Mouse (Mus musculus) layer of hippocampus, adult 8-10 months (tissue): ENCODE results near the gene Asnsd1. TPM values are rescaled to one million over a fixed set of nuclear protein-coding genes. Genes with fewer than 3 reads are reported as not detected.
"Not testable (repeated sequence)": the region's sequence is repeated elsewhere in the genome, so short reads cannot be mapped to it uniquely, and the experiment has no call there.

Experiments used
- DNase-seq, 2 experiments: peaks; one replicate each; pipeline ENCODE4 v3.0.0; 2022; ENCODE audit warnings: low spot score in 2 of 2
- total RNA-seq, 4 experiments: library from RNA; stranded (reverse); gene quantifications; 2 replicates each; pipeline ENCODE4 v1.2.4; 2022

The Asnsd1 gene
- total RNA-seq, result 10 to 100 TPM; 23.4 to 25.6 (median 24.1) TPM

- peak; percentile 96 to 97 for DNase-seq
Observed at GRCm38 (mm10) chr1:53352327-53353261, at the start of gene Asnsd1, which contains the start of the genes Asdurf and Gm28551. Gene Asnsd1, minus strand, starts transcription at chr1:53352752. Gene Asdurf, minus strand, starts transcription at chr1:53352619. Gene Gm28551, minus strand, starts transcription at chr1:53352667.

DNA sequence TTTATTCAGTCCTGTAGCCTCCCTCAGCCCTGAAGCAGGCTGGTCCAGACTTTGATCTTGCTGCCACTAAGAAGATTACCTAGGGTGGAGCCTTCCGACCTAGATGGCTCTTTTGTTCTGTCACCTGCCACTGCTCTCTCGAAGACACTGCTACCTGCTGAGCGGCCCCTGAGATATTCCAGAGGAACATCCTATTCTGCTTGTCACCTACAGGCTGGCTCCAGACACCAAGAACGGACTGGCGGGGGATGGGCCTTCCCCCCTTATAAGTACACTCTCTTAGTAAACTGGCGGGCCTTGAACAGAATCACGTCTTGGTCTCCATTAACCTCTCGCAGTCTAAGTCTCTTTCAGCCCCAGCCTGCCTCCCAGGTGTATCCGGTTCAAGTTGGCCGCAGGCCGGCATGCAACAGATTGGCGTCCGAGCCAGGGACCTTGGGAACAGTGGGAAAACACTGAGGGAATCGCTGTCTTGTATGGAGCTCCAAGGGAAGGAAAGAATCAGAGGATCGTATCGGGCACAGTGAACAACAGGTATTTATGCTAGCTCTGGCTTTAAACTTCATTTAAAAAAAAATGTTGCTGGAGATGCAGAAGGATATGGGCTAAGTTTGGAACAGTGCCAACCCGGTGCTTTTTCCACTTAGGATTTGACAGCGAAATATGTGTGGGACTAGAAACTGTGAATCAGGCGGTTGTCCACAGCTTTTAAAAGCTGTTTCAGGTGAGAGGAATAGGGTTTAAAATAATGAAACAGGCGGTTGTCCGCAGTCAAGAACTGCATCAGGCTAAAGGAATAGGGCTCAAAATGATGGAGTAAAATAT, 41.6 kb upstream of the Asnsd1 start:
- peak in 1 of 2 experiments; percentile 6 for DNase-seq

- DNase-seq, result no peak
Observed at GRCm38 (mm10) chr1:53388762-53389161, 36.2 kb upstream of the Asnsd1 start.

- no peak for DNase-seq
Observed at GRCm38 (mm10) chr1:53384085-53384688, 31.6 kb upstream of the Asnsd1 start.

GRCm38 (mm10) chr1:53377731-53378130, 25.2 kb upstream of the Asnsd1 start:
- no peak for DNase-seq

GRCm38 (mm10) chr1:53375965-53376364, 23.4 kb upstream of the Asnsd1 start:
- not testable (repeated sequence) for DNase-seq

DNA sequence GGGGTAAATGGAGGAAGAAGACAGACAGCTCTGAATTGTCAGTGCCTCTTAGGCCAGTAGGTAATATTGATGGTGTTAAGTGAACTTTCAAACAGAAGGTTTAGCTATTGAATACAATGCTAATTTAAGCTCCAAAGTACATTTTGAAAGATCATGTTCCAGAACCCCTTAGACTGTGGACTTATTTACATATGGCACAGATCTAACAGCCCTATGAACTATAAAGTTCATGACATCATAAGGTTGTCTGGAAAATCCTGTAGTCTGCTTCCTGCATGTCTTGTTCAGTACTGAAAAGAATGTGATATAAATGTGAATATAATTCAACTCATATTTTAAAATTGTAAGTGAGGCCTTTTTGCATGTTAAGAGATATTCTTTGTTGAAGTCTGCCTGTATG, 6.4 kb upstream of the Asnsd1 start:
- DNase-seq, result no peak

GRCm38 (mm10) chr1:53341071-53341470, 11.5 kb downstream of the Asnsd1 start:
- DNase-seq, result no peak

- not testable (repeated sequence) for DNase-seq
Observed at GRCm38 (mm10) chr1:53337403-53337802, 15.1 kb downstream of the Asnsd1 start.

GRCm38 (mm10) chr1:53335465-53335864, 17.1 kb downstream of the Asnsd1 start:
- no peak for DNase-seq

GRCm38 (mm10) chr1:53333527-53333926, 19.0 kb downstream of the Asnsd1 start:
- not testable (repeated sequence) for DNase-seq

- DNase-seq, result no peak
Observed at GRCm38 (mm10) chr1:53324827-53325494, 27.6 kb downstream of the Asnsd1 start.

DNA sequence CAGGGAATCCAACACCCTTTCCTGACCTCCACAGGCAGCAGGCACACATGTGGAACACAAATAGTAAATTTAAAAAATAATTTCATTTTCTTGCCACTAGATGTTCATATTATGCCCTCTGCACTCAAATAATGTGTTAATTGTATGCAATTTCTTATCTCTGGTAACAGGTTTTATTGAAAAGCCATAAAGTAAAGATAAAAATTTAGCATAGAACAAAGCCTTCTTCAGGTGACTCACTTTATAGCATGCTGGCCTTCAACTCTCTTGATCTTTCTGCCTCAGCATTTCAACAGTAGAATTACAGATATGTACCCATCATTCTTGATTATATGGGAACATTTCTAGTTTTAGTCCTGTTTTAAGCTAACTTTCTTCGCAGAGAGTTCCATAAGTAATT, 28.3 kb downstream of the Asnsd1 start:
- no peak for DNase-seq

GRCm38 (mm10) chr1:53323254-53323653, 29.3 kb downstream of the Asnsd1 start:
- DNase-seq, result no peak

GRCm38 (mm10) chr1:53321662-53322344, 30.7 kb downstream of the Asnsd1 start:
- DNase-seq, result no peak

DNA sequence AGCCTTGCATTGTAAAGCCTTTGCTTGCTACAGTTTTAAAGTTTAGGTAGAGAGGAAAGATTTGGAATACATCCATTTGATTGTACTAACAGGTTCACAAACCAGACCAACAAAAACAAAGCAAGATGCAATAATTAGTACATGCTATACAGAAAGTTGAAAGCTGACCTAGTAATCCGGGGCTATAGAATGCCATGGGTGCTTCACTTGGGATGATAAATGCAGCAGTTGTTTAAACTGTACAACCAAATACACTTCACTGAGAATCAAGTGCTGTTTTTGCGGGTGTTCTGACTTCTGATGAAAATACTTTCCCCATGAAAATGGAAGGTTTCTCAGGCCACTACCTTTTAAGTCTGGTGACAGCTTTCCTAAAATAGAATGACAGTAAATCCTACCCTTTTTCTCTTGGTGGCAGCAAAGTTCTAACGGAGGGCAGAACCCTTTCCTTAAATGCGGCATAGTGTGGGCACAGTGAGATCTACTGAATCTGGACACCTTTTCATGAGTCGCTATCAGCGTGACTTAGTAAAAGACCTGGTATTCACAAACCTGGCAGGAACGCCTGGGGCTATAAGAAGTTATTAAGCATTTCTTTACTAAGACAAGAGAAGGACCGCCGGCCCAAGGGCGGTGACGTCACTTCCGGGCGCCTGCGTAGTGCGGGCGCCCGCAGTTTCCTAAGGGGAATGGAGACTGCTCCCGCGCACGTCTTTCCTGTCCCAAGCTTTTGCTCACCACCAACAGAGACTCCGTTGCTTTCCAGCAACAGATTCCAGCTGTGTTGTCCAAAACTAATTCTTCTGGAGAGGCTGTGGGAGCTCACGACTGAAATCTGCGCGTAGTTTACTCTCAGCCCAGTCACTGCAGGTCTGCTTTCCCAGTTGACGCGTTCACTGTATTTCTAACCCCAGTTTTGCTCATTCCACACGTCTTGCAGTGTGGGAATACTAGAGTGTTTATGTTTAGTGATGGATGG, 39.3 kb downstream of the Asnsd1 start, which contains the start of gene Osgepl1:
TSS of gene Osgepl1 (plus strand) at position 636 of the 979 bp plus-strand sequence.
- peak; percentile 70 to 84 for DNase-seq

DNA sequence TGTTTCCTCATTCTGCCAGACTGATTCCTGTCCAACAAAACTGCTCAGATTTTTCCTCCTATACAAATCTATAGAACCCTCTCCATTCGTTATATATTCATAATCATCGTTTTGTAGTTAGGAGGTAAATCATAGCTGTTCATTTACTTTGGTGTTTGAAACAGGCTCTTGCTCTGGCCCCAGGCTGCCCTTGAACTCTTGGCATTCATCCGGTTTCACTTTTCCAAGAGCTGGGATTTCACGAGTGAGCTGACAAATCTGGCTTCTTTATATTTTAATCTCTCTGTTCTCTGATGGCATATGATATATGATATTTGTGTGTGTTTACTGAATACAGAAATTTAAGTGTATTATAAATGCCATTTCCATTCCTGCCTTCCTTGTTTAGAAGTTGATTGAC, 52.0 kb downstream of the Asnsd1 start:
- no peak for DNase-seq

DNA sequence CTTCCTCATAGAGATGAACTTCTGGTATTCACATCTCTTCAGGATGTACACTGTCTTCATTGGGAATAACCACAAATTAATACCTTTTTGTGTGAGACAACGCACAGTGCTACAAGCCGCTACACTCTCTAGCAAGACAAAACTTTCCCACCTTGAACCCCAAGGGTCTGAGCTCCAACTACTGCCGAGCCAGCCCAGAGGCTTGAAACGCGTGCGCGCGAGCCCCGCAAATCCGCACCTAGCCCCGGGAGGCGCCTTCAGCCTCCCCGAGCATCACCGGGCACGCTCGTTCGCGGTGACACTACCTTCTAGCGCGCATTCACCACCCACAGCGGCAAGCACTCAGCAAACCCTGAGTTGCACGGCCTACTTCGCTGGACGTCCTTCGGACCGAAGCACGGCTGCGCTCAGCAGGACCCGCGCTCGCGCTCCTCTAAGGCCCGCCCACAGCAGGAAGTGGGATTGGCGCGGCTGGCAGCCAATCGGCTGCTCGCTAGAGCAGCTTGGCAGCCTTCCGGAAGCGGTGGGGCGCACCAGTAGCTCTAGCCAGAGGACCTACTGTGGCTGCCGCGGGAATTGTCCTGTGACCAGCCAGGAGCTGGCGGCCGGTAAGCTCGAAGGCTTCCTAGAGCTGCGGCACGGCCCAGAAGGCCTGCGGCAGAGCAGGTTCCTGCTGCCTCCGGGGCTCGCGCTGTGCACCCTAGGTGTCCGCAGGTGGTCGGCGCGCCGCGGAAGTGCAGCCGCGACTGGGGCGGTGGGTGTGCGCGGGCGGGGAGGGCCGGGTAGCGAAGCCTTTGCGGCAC, 55.8 kb downstream of the Asnsd1 start, which contains the start of the genes Pms1, Ormdl1 and Gm28778:
TSS of gene Pms1 (minus strand) at position 438 of the 803 bp plus-strand sequence.
TSS of gene Ormdl1 (plus strand) at position 515 of the 803 bp plus-strand sequence.
TSS of gene Gm28778 (plus strand) at position 531 of the 803 bp plus-strand sequence.
- DNase-seq, result peak; percentile 86 to 94
